Mouse (Mus musculus): ENCODE measurements at regions not wholly inside any gene's neighbourhood (a gene's known extent, or its start where the extent isn't known, plus 50 kb on each side); places are given as distances from the start of the nearest gene placed in this dataset.

DNA sequence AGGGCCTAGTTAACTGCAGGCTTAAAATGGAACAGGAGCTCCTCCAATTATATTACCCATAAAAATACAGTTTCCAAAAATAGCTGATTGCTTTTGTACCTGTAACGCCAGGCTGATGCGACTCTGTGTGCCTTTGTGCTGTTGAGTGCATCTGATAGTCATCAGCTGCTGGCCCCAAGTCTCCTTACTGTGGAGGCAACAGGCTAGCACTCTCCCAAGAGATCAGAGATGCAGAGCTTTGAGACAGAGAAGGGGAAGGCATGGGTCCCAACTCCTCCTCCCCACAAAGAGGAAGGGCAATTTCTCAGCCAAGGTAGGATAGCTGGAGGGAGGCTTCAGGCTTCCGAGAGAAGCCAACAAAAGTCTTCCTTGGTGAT lies 94.2 kb downstream of the Ndufa10 start:
- no peak for TF ChIP-seq CTCF (IDR thresholded peaks at IDR 0.05; ENCODE audit: insufficient read depth, low read depth, low read length)
- TF ChIP-seq POLR2A (IDR thresholded peaks at IDR 0.05; ENCODE audit: insufficient read depth, low read depth, low read length): no peak

All from olfactory bulb, adult 2 months (tissue).